Mouse (Mus musculus): Measurements from ENCODE around the gene Dus2.

Dus2 gene

DNA sequence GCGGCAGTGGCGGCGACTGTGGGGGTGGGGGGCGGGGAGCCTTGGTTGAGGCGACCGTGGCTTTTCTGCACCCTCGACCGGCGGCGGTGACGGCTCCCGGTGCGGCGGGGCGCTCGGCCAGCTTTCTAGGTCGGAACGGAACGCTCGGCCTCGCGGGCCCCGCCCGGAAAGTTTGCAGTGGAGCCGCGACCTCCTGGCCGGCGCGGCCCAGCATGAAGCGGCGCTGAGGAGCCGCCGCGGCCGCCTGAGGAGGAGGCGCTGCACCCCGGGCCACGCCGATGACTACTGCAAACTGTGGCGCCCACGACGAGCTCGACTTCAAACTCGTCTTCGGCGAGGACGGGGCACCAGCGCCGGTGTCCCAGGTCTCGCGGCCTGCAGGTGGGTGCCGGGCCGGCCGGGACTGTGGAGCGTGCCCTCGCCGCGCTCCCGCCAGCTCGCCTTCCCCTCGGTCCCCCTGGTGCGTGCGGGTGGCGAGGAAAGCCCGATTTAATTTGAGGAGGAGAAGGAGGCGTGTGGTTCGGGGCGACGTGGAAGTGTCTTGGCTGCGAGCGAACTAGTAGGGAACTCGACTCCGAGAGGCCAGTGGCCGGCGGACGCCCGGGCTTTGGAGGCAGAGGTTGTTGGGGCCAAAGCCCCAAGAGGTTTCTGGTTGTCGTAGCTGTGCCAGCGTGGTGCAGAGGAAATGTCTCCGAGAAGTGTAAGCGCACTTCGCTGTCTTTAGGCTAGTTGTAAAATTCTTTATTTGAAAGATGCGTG lies 68.7 kb downstream of the Dus2 start:
- in situ Hi-C loops (cut with MboI; ENCODE audit: low pct_unique_long_range_greater_than_20kb in 1 of 2, low sequenced_read_pairs in 2 of 2, unreplicated experiment in 1 of 2), result no loop called here

DNA sequence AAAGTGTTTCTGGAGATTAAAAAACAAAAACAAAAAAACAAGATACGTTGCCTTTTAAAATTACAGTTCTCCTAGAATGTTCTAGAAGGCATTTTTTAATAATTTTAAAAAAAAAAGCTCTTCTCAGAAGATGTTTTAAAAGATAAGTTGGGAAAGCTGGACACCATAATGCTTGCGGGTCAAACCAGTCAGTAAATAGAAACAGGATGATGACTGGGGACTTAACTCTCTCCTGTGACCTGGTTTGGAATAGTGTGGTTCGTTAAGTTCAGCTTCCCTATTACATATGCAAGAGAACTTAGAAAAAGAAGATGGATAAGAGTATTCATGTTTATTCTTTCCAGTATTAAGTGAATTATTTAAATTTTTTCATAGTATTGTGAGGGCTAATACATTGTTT lies 69.4 kb downstream of the Dus2 start:
- in situ Hi-C loops (cut with MboI; ENCODE audit: low pct_unique_long_range_greater_than_20kb in 1 of 2, low sequenced_read_pairs in 2 of 2, unreplicated experiment in 1 of 2), result no loop called here

- in situ Hi-C loops (cut with MboI; ENCODE audit: low pct_unique_long_range_greater_than_20kb in 1 of 2, low sequenced_read_pairs in 2 of 2, unreplicated experiment in 1 of 2), result no loop called here
These were observed 70.5 kb downstream of the Dus2 start for GRCm38 (mm10) chr8:106061686-106062085.

DNA sequence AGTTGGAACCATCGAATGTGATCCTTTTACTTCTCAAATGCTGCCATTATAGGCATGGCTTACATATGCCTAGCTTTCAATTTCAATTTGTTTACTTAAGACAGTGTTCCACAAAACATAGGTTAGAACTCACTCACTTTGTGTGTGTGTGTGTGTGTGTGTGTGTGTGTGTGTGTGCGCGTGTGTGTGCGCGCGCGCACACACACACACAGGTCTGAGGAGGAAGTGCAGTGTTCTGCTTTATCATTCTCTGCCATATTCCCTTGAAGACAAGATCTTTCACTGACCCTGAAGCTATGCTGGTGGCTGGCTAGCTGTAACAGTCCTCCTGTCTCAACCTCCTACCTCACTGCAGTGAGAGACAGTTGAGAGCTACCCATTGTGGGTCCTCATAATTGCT lies 71.9 kb downstream of the Dus2 start:
- in situ Hi-C loops (cut with MboI; ENCODE audit: low pct_unique_long_range_greater_than_20kb in 1 of 2, low sequenced_read_pairs in 2 of 2, unreplicated experiment in 1 of 2), result no loop called here

GRCm38 (mm10) chr8:106066721-106067120 lies 75.6 kb downstream of the Dus2 start:
- in situ Hi-C loops (cut with MboI; ENCODE audit: low pct_unique_long_range_greater_than_20kb in 1 of 2, low sequenced_read_pairs in 2 of 2, unreplicated experiment in 1 of 2), result no loop called here

DNA sequence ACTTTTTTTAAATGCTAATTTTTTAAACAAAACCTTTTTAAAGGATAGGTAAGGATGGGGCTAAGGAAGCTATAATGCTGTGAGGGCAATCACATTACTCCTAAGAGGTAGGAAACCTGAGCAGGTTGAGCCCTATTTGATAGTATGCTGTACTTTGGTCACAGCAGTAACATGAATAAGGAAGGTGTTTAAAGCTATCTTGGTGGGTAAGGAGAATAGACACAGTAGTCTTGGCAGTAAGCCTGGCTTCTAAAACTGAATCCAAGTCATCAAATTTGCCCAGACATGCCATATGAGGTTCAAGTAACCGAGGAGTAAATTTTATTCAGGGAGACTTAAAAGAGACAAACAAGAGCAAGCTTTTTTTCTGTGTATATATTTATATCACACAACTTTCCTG lies 78.4 kb downstream of the Dus2 start:
- in situ Hi-C loops (cut with MboI; ENCODE audit: low pct_unique_long_range_greater_than_20kb in 1 of 2, low sequenced_read_pairs in 2 of 2, unreplicated experiment in 1 of 2), result no loop called here

DNA sequence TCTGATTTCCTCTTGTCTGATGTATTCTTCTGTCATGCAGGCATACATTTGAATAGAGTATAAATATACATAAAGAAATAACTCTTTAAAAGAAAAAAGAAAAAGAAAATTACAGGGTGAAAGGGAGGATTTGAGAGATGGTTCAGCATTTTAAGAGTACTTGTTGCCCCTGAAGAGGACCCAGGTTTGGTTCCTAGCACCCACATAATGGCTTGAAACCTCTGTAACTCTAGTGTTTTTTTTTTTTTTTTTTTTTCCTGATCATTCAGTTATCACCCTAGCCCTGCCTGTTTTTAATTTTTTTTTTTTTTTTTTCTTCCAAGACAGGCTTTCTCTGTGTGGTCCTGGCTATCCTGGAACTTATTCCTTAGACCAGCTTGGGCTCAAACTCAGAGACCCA lies 81.0 kb downstream of the Dus2 start:
- in situ Hi-C loops (cut with MboI; ENCODE audit: low pct_unique_long_range_greater_than_20kb in 1 of 2, low sequenced_read_pairs in 2 of 2, unreplicated experiment in 1 of 2), result no loop called here

DNA sequence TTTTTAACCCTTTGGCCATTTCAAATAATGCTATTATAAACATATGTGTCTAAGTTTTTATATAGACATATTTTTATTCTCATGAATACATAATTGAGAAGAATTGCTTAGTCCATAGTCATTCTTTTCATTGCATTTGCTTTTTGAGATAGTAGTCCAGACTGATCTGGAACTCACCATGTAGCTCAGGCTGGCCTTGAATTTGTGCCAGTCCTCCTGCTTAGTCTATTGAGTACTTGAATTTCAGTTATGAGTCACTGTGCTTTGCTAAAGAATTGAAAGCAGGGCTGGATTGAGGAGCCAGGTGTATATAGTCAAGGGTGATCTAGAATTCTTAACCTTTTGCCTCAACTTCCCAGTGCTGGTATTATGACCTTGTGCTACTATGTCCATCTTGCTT lies 83.1 kb downstream of the Dus2 start:
- in situ Hi-C loops (cut with MboI; ENCODE audit: low pct_unique_long_range_greater_than_20kb in 1 of 2, low sequenced_read_pairs in 2 of 2, unreplicated experiment in 1 of 2), result no loop called here

- in situ Hi-C loops (cut with MboI; ENCODE audit: low pct_unique_long_range_greater_than_20kb in 1 of 2, low sequenced_read_pairs in 2 of 2, unreplicated experiment in 1 of 2), result no loop called here
These were observed 83.5 kb downstream of the Dus2 start for GRCm38 (mm10) chr8:106074659-106075058.

- in situ Hi-C loops (cut with MboI; ENCODE audit: low pct_unique_long_range_greater_than_20kb in 1 of 2, low sequenced_read_pairs in 2 of 2, unreplicated experiment in 1 of 2), result no loop called here
These were observed 84.2 kb downstream of the Dus2 start for GRCm38 (mm10) chr8:106075161-106075862.

DNA sequence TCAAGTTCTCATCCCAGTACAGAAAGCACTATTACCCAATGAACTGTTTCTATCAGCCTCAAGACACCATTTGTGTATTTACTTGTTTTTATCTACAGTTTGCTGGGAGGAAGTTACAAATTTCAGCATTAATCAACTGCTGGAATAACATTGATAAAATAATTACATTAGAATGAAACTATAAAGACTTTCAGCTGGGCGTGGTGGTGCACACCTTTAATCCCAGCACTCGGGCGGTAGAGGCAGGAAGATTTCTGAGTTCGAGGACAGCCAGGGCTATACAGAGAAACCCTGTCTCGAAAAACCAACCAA lies 84.7 kb downstream of the Dus2 start:
- in situ Hi-C loops (cut with MboI; ENCODE audit: low pct_unique_long_range_greater_than_20kb in 1 of 2, low sequenced_read_pairs in 2 of 2, unreplicated experiment in 1 of 2), result no loop called here

DNA sequence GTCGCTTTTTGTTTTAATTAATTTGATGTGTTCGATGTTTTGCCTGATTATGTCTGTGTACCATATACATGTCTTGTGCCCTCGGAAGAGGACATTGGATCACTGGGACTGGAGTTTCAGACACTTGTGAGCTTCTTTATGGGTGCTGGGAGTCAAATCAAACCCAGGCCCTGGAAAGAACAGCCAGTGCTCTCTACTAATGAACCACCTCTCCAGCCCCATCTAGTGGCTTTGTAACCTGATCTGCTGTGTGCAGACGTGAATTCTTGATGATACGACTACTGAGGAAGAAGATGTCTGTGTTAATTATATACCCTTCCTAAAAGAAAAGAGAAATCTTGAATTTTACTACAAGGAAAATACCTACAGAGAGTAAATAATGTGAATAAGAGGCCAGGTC lies 85.5 kb downstream of the Dus2 start:
- in situ Hi-C loops (cut with MboI; ENCODE audit: low pct_unique_long_range_greater_than_20kb in 1 of 2, low sequenced_read_pairs in 2 of 2, unreplicated experiment in 1 of 2), result no loop called here

GRCm38 (mm10) chr8:106077452-106078067 lies 86.4 kb downstream of the Dus2 start:
- in situ Hi-C loops (cut with MboI; ENCODE audit: low pct_unique_long_range_greater_than_20kb in 1 of 2, low sequenced_read_pairs in 2 of 2, unreplicated experiment in 1 of 2), result no loop called here

DNA sequence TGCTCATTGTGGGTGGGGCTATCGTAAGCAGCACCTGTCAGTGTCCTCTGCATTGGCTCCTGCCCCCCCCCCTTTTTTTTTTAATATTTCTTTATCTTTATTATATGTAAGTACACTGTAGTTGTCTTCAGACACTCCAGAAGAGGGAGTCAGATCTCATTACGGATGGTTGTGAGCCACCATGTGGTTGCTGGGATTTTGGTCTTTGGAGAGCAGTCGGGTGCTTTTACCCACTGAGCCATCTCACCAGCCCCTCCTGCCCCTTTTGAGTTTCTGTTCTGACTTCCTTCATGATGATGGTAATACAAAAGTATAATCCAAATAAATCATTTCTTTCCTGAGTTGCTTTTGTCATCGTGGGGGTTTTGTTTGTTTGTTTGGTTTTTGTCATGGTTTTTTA lies 111.2 kb downstream of the Dus2 start:
- in situ Hi-C loops (cut with MboI; ENCODE audit: low pct_unique_long_range_greater_than_20kb in 1 of 2, low sequenced_read_pairs in 2 of 2, unreplicated experiment in 1 of 2), result no loop called here
